Mouse (Mus musculus) heart, postnatal 0 days (tissue): Measurements from ENCODE around the gene Grin2a. TPM values are rescaled to one million over a fixed set of nuclear protein-coding genes. Genes with fewer than 3 reads are reported as not detected.

Experiments used
- ATAC-seq: fragments of 200-750 bp; cut with Nextera tagmentation; 2 replicates; pipeline ENCODE4 v1.8.0; 2017; ENCODE audit warnings: low read depth, moderate number of reproducible peaks, moderate library complexity; ENCODE audit not compliant: insufficient read depth
- DNase-seq: peaks from one replicate; pipeline ENCODE4 v3.0.0-alpha.2; 2016; ENCODE audit warnings: low spot score
- H3K27ac ChIP-seq: fragments of 300-500 bp; sonication (generic); 2 replicates; pipeline ENCODE4 v1.5.1; 2014; ENCODE audit warnings: low read depth, mild to moderate bottlenecking
- H3K27me3 ChIP-seq: fragments of 300-500 bp; sonication (generic); 2 replicates; pipeline ENCODE4 v1.6.1; 2014; ENCODE audit warnings: low read length, mixed read lengths; ENCODE audit not compliant: control insufficient read depth, insufficient read depth
- H3K36me3 ChIP-seq: fragments of 300-500 bp; sonication (generic); replicated peaks from 2 replicates; pipeline ENCODE4 v1.6.1; 2014; ENCODE audit warnings: low read length, mixed read lengths; ENCODE audit not compliant: control insufficient read depth, insufficient read depth
- H3K4me1 ChIP-seq: fragments of 300-500 bp; sonication (generic); 2 replicates; pipeline ENCODE4 v1.6.1; 2014; ENCODE audit warnings: antibody characterized with exemption; ENCODE audit not compliant: control insufficient read depth, insufficient read depth
- H3K4me2 ChIP-seq: fragments of 300-500 bp; sonication (generic); 2 replicates; pipeline ENCODE4 v1.6.1; 2014; ENCODE audit warnings: low read depth, mild to moderate bottlenecking, low read length, moderate library complexity
- H3K4me3 ChIP-seq: fragments of 300-500 bp; sonication (generic); 2 replicates; pipeline ENCODE4 v1.5.1; 2014; ENCODE audit warnings: low read depth, low read length
- H3K9ac ChIP-seq: fragments of 300-500 bp; sonication (generic); replicated peaks from 2 replicates; pipeline ENCODE4 v1.6.1; 2014; ENCODE audit warnings: low read depth, low read length, mixed read lengths
- H3K9me3 ChIP-seq: fragments of 300-500 bp; sonication (generic); replicated peaks from 2 replicates; pipeline ENCODE4 v1.6.1; 2016; ENCODE audit warnings: low read length; ENCODE audit not compliant: control insufficient read depth
- CTCF ChIP-seq: IDR thresholded peaks from 2 replicates; pipeline ENCODE4 v1.5.1; 2016; ENCODE audit warnings: antibody characterized with exemption, control low read depth, low read depth
- EP300 ChIP-seq: IDR thresholded peaks from 2 replicates; pipeline ENCODE4 v1.6.1; 2016; ENCODE audit warnings: antibody characterized with exemption, low read depth
- WGBS: fragments of 180-500 bp; shearing (Covaris S2); extraction: QIAGEN DNeasy Blood & Tissue Kit; methylation state at CpG from one replicate; pipeline ENCODE4 v1.1.7; 2014; 5-methylcytosine and 5-hydroxymethylcytosine counted together
- polyA plus RNA-seq: library from polyadenylated mRNA; unstranded; fragments of >200 nt; fragmentation: Nextera tagmentation; extraction: Ambion mirVana; gene quantifications from 2 replicates; pipeline ENCODE4 v1.2.1, GENCODE M21; 2015
- total RNA-seq: library from RNA; depleted of rRNA; stranded (reverse); fragments of >200 nt; gene quantifications from 2 replicates; pipeline ENCODE4 v1.2.3, GENCODE M21; 2014; ENCODE audit warnings: low replicate concordance

Gene Grin2a
- total and polyA plus RNA-seq, 2 experiments from 2014 or later, result 0.15 to 0.38 TPM

GRCm38 (mm10) chr16:9962482-9962881, 32.9 kb downstream of the Grin2a start:
- WGBS, result 77% methylated on average over 1 of the region's 1 CpGs

DNA sequence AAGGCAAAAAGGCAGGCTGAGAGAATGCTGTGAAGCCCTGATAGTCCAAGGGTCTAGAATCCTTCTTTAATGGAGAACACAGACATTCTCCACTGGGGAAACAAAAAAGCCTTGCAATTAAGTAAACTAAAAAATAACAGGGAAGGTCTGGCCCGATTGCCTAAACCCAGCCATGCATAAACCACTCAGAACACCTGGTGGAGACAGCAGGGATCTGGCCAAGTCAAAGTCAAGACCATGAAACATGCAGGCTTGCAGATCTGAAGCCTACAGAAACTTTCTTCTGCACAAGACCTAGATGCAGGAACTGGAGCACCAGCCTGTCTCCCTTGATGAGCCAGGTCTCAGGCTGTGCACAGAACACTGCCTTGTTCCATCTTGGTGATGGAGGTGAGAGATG, 36.0 kb downstream of the Grin2a start:
- Histone ChIP-seq H3K27me3 (no peaks in the 10 kb centered on the region), H3K9me3 (no peaks in the 10 kb centered on the region), H3K4me2 (no peak overlapping the region), H3K36me3 (no peaks in the 10 kb centered on the region), H3K9ac (no peak overlapping the region), H3K27ac (no peak overlapping the region), H3K4me1 (no peaks in the 10 kb centered on the region), H3K4me3 (no peak overlapping the region)
- ATAC-seq (no peak), DNase-seq (no peak)
- TF ChIP-seq EP300 (no peak), CTCF (no peak)
- 57% methylated on average over 1 of the region's 1 CpGs for WGBS

More at GRCm38 (mm10) chr16:9962482-9962881, 32.9 kb downstream of the Grin2a start:
- H3K27ac ChIP-seq, result no peak overlapping the region
- ATAC-seq (no peak), DNase-seq (no peak)
- H3K36me3 ChIP-seq, result no peaks in the 10 kb centered on the region
- TF ChIP-seq EP300 (no peak), CTCF (no peak)
- no peak overlapping the region for H3K4me3 ChIP-seq
- H3K9ac ChIP-seq, result no peak overlapping the region
- H3K27me3 ChIP-seq, result no peaks in the 10 kb centered on the region
- H3K4me1 ChIP-seq, result no peaks in the 10 kb centered on the region
- H3K9me3 ChIP-seq, result no peaks in the 10 kb centered on the region
- H3K4me2 ChIP-seq, result no peak overlapping the region

GRCm38 (mm10) chr16:9954266-9954665, 41.1 kb downstream of the Grin2a start:
- Histone ChIP-seq H3K27me3 (no peaks in the 10 kb centered on the region), H3K9me3 (no peaks in the 10 kb centered on the region), H3K4me2 (no peak overlapping the region), H3K9ac (no peak overlapping the region), H3K36me3 (no peaks in the 10 kb centered on the region), H3K4me1 (no peaks in the 10 kb centered on the region), H3K4me3 (no peak overlapping the region), H3K27ac (no peak overlapping the region)
- ATAC-seq, result no peak
- WGBS, result 38% methylated on average over 5 of the region's 5 CpGs
- TF ChIP-seq CTCF (no peak), EP300 (no peak)
- DNase-seq, result no peak

- no peak overlapping the region for H3K4me3 ChIP-seq
- no peak overlapping the region for H3K4me2 ChIP-seq
- no peak overlapping the region for H3K27ac ChIP-seq
- H3K9ac ChIP-seq, result no peak overlapping the region
- ATAC-seq (no peak), DNase-seq (no peak)
- H3K4me1 ChIP-seq, result no peaks in the 10 kb centered on the region
- no peaks in the 10 kb centered on the region for H3K27me3 ChIP-seq
- no peaks in the 10 kb centered on the region for H3K9me3 ChIP-seq
- H3K36me3 ChIP-seq, result no peaks in the 10 kb centered on the region
- WGBS, result 76% methylated on average over 5 of the region's 5 CpGs
- TF ChIP-seq CTCF (no peak), EP300 (no peak)
Observed at GRCm38 (mm10) chr16:9953396-9953831, 41.9 kb downstream of the Grin2a start.

GRCm38 (mm10) chr16:9949250-9949649, 46.1 kb downstream of the Grin2a start:
- H3K4me1 ChIP-seq, result no peaks in the 10 kb centered on the region
- TF ChIP-seq CTCF, result no peak
- WGBS, result 51% methylated on average over 3 of the region's 3 CpGs
- ATAC-seq, result no peak
- H3K27ac ChIP-seq, result no peak overlapping the region
- DNase-seq, result no peak
- no peaks in the 10 kb centered on the region for H3K27me3 ChIP-seq
- no peaks in the 10 kb centered on the region for H3K9me3 ChIP-seq
- no peaks in the 10 kb centered on the region for H3K36me3 ChIP-seq
- no peak overlapping the region for H3K9ac ChIP-seq
- no peak overlapping the region for H3K4me2 ChIP-seq
- no peak overlapping the region for H3K4me3 ChIP-seq

DNA sequence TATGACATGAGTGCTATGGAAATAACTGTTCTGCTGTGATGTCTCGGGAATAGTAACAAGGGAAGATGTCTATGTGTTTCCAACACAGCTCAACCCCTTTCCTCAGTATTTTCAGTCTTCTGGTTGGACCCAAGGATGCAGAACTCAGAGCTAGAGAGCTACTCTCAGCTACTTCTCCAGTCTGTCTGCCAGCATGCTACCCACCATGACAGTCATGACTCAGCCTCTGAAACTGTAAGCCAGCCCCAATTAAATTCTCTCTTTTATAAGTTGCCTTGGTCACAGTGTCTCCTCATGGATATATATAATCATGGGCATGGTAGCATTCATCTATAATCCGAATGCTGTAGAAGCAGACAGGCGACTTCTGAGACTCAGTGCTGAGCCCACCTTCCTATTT, 47.9 kb downstream of the Grin2a start:
- Histone ChIP-seq H3K4me3 (no peak overlapping the region), H3K9ac (no peak overlapping the region), H3K27ac (no peak overlapping the region), H3K4me1 (no peaks in the 10 kb centered on the region), H3K27me3 (no peaks in the 10 kb centered on the region), H3K9me3 (no peaks in the 10 kb centered on the region), H3K4me2 (no peak overlapping the region), H3K36me3 (no peaks in the 10 kb centered on the region)
- ATAC-seq, result no peak
- WGBS, result 64% methylated on average over 3 of the region's 3 CpGs
- no peak for TF ChIP-seq CTCF
- no peak for TF ChIP-seq EP300
- DNase-seq, result no peak
